Mouse (Mus musculus) hindbrain, embryonic 14.5 days (tissue): ENCODE results near the gene Actl10. TPM values are rescaled to one million over a fixed set of nuclear protein-coding genes. Genes with fewer than 3 reads are reported as not detected.

Experiments used
- polyA plus RNA-seq: library from polyadenylated mRNA; unstranded; fragments of >200 nt; fragmentation: Nextera tagmentation; extraction: Ambion mirVana; gene quantifications from 2 replicates; pipeline ENCODE4 v1.2.1, GENCODE M21; 2014

Gene Actl10
- polyA plus RNA-seq, 1 experiment from 2014 or later, result 0.12 TPM

Other genes with a start within 250 kb of the Actl10 start
- gene Bpifb9b, start 244.5 kb upstream of the Actl10 start, polyA plus RNA-seq, result not detected in 2 replicates
- gene Cdk5rap1, start 178.8 kb upstream of the Actl10 start, polyA plus RNA-seq, result 14.2 and 20.3 TPM in 2 replicates
- gene Snta1, start 143.7 kb upstream of the Actl10 start, polyA plus RNA-seq, result 7.0 and 7.1 TPM in 2 replicates
- 44.6 and 48.0 TPM in 2 replicates for gene Cbfa2t2, start 115.3 kb upstream of the Actl10 start, polyA plus RNA-seq
- gene 1700003F12Rik, start 4.7 kb upstream of the Actl10 start, polyA plus RNA-seq, result 1.5 and 1.6 TPM in 2 replicates
- gene Necab3, start 7.1 kb downstream of the Actl10 start, polyA plus RNA-seq, result 13.6 and 15.2 TPM in 2 replicates
- 2.2 and 2.4 TPM in 2 replicates for gene E2f1, start 18.1 kb downstream of the Actl10 start, polyA plus RNA-seq
- 17.3 and 18.5 TPM in 2 replicates for gene Pxmp4, start 51.9 kb downstream of the Actl10 start, polyA plus RNA-seq
- 2.0 and 2.4 TPM in 2 replicates for gene Zfp341, start 61.5 kb downstream of the Actl10 start, polyA plus RNA-seq
- gene 4930519P11Rik, start 61.7 kb downstream of the Actl10 start, polyA plus RNA-seq, result 0.47 and 0.59 TPM in 2 replicates
- gene Chmp4b, start 99.9 kb downstream of the Actl10 start, polyA plus RNA-seq, result 23.2 and 23.4 TPM in 2 replicates
- gene Gm14214, start 218.3 kb downstream of the Actl10 start, polyA plus RNA-seq, result not detected in 2 replicates
- 36.2 and 41.0 TPM in 2 replicates for gene Raly, start 239.3 kb downstream of the Actl10 start, polyA plus RNA-seq
- 0.93 and 1.3 TPM in 2 replicates for gene a, start 239.6 kb downstream of the Actl10 start, polyA plus RNA-seq